Mouse (Mus musculus): ENCODE data around the gene Fez1. TPM values are rescaled to one million over a fixed set of nuclear protein-coding genes. Genes with fewer than 3 reads are reported as not detected.

The Fez1 gene
- polyA plus RNA-seq, 1 experiment from 2014 or later, result 80.5 TPM

GRCm38 (mm10) chr9:36895009-36895693 is 73.5 kb downstream of the Fez1 start:
- WGBS, result 81% methylated on average over 8 of the region's 8 CpGs
- H3K9me3 ChIP-seq, result no peaks in the 10 kb centered on the region
- H3K4me1 ChIP-seq, result no peaks in the 10 kb centered on the region
- H3K27ac ChIP-seq, result no peak overlapping the region
- H3K9ac ChIP-seq, result no peak overlapping the region
- no peak overlapping the region for H3K4me2 ChIP-seq
- H3K36me3 ChIP-seq, result peaks cover 10% of the 10 kb centered on the region
- H3K27me3 ChIP-seq, result no peaks in the 10 kb centered on the region
- H3K4me3 ChIP-seq, result no peak overlapping the region
- no peak for ATAC-seq (ENCODE audit: insufficient number of reproducible peaks, insufficient read depth, low FRiP score, low TSS enrichment, low read depth)

GRCm38 (mm10) chr9:36898560-36898959 is 76.9 kb downstream of the Fez1 start:
- no peak overlapping the region for H3K4me3 ChIP-seq
- 93% methylated on average over 3 of the region's 3 CpGs for WGBS
- no peak overlapping the region for H3K27ac ChIP-seq
- H3K4me1 ChIP-seq, result no peaks in the 10 kb centered on the region
- no peak for ATAC-seq (ENCODE audit: insufficient number of reproducible peaks, insufficient read depth, low FRiP score, low TSS enrichment, low read depth)
- H3K9me3 ChIP-seq, result no peaks in the 10 kb centered on the region
- H3K36me3 ChIP-seq, result no peaks in the 10 kb centered on the region; the same call in 1 of the 2 replicates
- no peaks in the 10 kb centered on the region for H3K27me3 ChIP-seq
- H3K4me2 ChIP-seq, result no peak overlapping the region
- no peak overlapping the region for H3K9ac ChIP-seq

GRCm38 (mm10) chr9:36900464-36900863 is 78.8 kb downstream of the Fez1 start:
- H3K4me1 ChIP-seq, result peaks cover 2% of the 10 kb centered on the region
- ATAC-seq (ENCODE audit: insufficient number of reproducible peaks, insufficient read depth, low FRiP score, low TSS enrichment, low read depth), result no peak
- WGBS, result 88% methylated on average over 4 of the region's 4 CpGs

DNA sequence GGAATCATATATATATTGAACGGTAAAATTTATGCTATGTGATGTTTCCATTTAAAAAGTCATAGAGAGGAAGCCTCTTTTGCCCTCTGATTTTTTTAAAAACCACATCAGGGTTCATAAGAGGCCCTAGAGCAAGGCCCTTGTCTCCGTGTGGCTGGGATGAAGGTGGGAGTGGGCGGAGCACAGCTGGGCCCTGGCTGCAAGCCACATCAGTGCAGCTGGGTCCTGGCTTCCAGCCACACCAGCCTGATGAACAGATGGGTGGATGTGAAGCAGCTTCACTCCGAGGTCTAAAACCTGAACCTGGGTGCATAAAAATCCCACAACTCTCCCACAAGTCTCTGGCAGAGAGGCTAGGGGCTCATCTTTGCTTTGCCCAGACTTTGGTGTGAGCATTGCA is 83.8 kb downstream of the Fez1 start:
- H3K4me3 ChIP-seq, result no peak overlapping the region
- no peak for ATAC-seq (ENCODE audit: insufficient number of reproducible peaks, insufficient read depth, low FRiP score, low TSS enrichment, low read depth)
- 50% methylated on average over 4 of the region's 4 CpGs for WGBS
- peaks cover 7% of the 10 kb centered on the region for H3K4me1 ChIP-seq
- H3K27ac ChIP-seq, result no peak overlapping the region
- no peaks in the 10 kb centered on the region for H3K27me3 ChIP-seq
- H3K36me3 ChIP-seq, result no peaks in the 10 kb centered on the region; the same call in 1 of the 2 replicates
- no peak overlapping the region for H3K9ac ChIP-seq
- no peaks in the 10 kb centered on the region for H3K9me3 ChIP-seq
- no peak overlapping the region for H3K4me2 ChIP-seq

More at GRCm38 (mm10) chr9:36900464-36900863, 78.8 kb downstream of the Fez1 start:
- H3K27me3 ChIP-seq, result no peaks in the 10 kb centered on the region
- no peaks in the 10 kb centered on the region for H3K9me3 ChIP-seq
- no peak overlapping the region for H3K9ac ChIP-seq
- no peaks in the 10 kb centered on the region; the same call in 1 of the 2 replicates for H3K36me3 ChIP-seq
- H3K4me2 ChIP-seq, result no peak overlapping the region
- H3K4me3 ChIP-seq, result no peak overlapping the region
- H3K27ac ChIP-seq, result no peak overlapping the region

- Histone ChIP-seq H3K4me2 (peak overlapping the region; percentile 44), H3K9me3 (no peaks in the 10 kb centered on the region), H3K27ac (peak overlapping the region; percentile 75), H3K9ac (no peak overlapping the region), H3K4me3 (no peak overlapping the region), H3K27me3 (no peaks in the 10 kb centered on the region), H3K4me1 (peaks cover 27% of the 10 kb centered on the region), H3K36me3 (no peaks in the 10 kb centered on the region)
- no peak for ATAC-seq (ENCODE audit: insufficient number of reproducible peaks, insufficient read depth, low FRiP score, low TSS enrichment, low read depth)
- 7% methylated on average over 6 of the region's 6 CpGs for WGBS
Observed at GRCm38 (mm10) chr9:36916362-36916761, 94.7 kb downstream of the Fez1 start.

- Histone ChIP-seq H3K4me3 (no peak overlapping the region), H3K4me1 (peaks cover 27% of the 10 kb centered on the region), H3K27me3 (no peaks in the 10 kb centered on the region), H3K4me2 (peak overlapping the region; percentile 44), H3K36me3 (no peaks in the 10 kb centered on the region), H3K27ac (peak overlapping the region; percentile 75), H3K9me3 (no peaks in the 10 kb centered on the region), H3K9ac (no peak overlapping the region)
- 13% methylated on average over 5 of the region's 5 CpGs for WGBS
- peak; percentile 33; the same call in 1 of the 2 replicates for ATAC-seq (ENCODE audit: insufficient number of reproducible peaks, insufficient read depth, low FRiP score, low TSS enrichment, low read depth)
Observed at GRCm38 (mm10) chr9:36916915-36917314, 95.3 kb downstream of the Fez1 start.

GRCm38 (mm10) chr9:36918582-36918981 is 96.9 kb downstream of the Fez1 start:
- WGBS, result 48% methylated on average over 3 of the region's 3 CpGs
- no peaks in the 10 kb centered on the region for H3K9me3 ChIP-seq
- H3K4me2 ChIP-seq, result no peak overlapping the region
- peaks cover 27% of the 10 kb centered on the region for H3K4me1 ChIP-seq
- no peak for ATAC-seq (ENCODE audit: insufficient number of reproducible peaks, insufficient read depth, low FRiP score, low TSS enrichment, low read depth)
- H3K27ac ChIP-seq, result no peak overlapping the region
- no peak overlapping the region for H3K4me3 ChIP-seq
- no peaks in the 10 kb centered on the region for H3K27me3 ChIP-seq
- no peak overlapping the region for H3K9ac ChIP-seq
- no peaks in the 10 kb centered on the region for H3K36me3 ChIP-seq

DNA sequence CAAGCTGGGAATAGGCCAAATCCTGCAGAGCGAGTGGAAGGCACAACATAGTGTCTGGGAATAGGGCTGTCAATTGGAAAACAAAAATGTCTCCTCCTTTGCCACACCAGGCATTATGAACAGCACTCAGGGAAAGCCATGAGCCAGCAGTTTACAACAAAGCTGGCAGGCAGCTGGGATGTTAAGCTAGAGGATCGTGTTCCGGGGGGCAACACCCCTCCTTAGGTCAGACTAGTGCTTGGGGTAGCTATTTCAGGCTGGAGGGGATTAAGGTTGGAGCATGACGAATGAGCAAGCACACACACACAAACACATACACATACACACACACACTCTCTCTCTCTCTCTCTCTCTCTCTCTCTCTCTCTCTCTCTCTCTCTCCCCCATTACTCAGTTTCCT is 97.8 kb downstream of the Fez1 start:
- H3K9ac ChIP-seq, result no peak overlapping the region
- ATAC-seq (ENCODE audit: insufficient number of reproducible peaks, insufficient read depth, low FRiP score, low TSS enrichment, low read depth), result no peak
- 0 out of 2 replicates have a peak overlapping the region, but pooled peaks have one; percentile 16 for H3K27ac ChIP-seq
- H3K36me3 ChIP-seq, result no peaks in the 10 kb centered on the region
- no peak overlapping the region for H3K4me2 ChIP-seq
- peaks cover 27% of the 10 kb centered on the region for H3K4me1 ChIP-seq
- H3K9me3 ChIP-seq, result no peaks in the 10 kb centered on the region
- no peak overlapping the region for H3K4me3 ChIP-seq
- no peaks in the 10 kb centered on the region for H3K27me3 ChIP-seq
- 31% methylated on average over 4 of the region's 4 CpGs for WGBS

GRCm38 (mm10) chr9:36921718-36922415 is 100.2 kb downstream of the Fez1 start:
- H3K27ac ChIP-seq, result no peak overlapping the region
- peaks cover 22% of the 10 kb centered on the region for H3K4me1 ChIP-seq
- no peak for ATAC-seq (ENCODE audit: insufficient number of reproducible peaks, insufficient read depth, low FRiP score, low TSS enrichment, low read depth)
- 69% methylated on average over 13 of the region's 13 CpGs for WGBS
- peak overlapping the region; percentile 16; the same call in 1 of the 2 replicates for H3K9ac ChIP-seq
- H3K36me3 ChIP-seq, result no peaks in the 10 kb centered on the region
- no peak overlapping the region for H3K4me2 ChIP-seq
- H3K9me3 ChIP-seq, result no peaks in the 10 kb centered on the region
- no peak overlapping the region for H3K4me3 ChIP-seq
- no peaks in the 10 kb centered on the region for H3K27me3 ChIP-seq

GRCm38 (mm10) chr9:36923753-36924152 is 102.1 kb downstream of the Fez1 start:
- 78% methylated on average over 5 of the region's 5 CpGs for WGBS
- no peaks in the 10 kb centered on the region for H3K27me3 ChIP-seq
- peaks cover 13% of the 10 kb centered on the region; the same call in 1 of the 2 replicates for H3K4me1 ChIP-seq
- H3K4me3 ChIP-seq, result no peak overlapping the region
- no peak overlapping the region for H3K27ac ChIP-seq
- H3K9me3 ChIP-seq, result no peaks in the 10 kb centered on the region
- H3K9ac ChIP-seq, result no peak overlapping the region
- no peak for ATAC-seq (ENCODE audit: insufficient number of reproducible peaks, insufficient read depth, low FRiP score, low TSS enrichment, low read depth)
- no peaks in the 10 kb centered on the region for H3K36me3 ChIP-seq
- no peak overlapping the region for H3K4me2 ChIP-seq

Measured in embryonic facial prominence, embryonic 13.5 days (tissue).